Mouse (Mus musculus): ENCODE measurements around the gene Asdurf.

DNA sequence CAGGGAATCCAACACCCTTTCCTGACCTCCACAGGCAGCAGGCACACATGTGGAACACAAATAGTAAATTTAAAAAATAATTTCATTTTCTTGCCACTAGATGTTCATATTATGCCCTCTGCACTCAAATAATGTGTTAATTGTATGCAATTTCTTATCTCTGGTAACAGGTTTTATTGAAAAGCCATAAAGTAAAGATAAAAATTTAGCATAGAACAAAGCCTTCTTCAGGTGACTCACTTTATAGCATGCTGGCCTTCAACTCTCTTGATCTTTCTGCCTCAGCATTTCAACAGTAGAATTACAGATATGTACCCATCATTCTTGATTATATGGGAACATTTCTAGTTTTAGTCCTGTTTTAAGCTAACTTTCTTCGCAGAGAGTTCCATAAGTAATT lies 28.1 kb downstream of the Asdurf start:
- TF ChIP-seq CTCF (IDR thresholded peaks at IDR 0.05; ENCODE audit: low read depth), result no peak
- no peak for TF ChIP-seq EP300 (optimal IDR thresholded peaks at IDR 0.05)
